Mouse (Mus musculus) myocyte (in vitro differentiated cells): ENCODE measurements around the gene Itsn1. TPM values are rescaled to one million over a fixed set of nuclear protein-coding genes. Genes with fewer than 3 reads are reported as not detected.

Experiments
- H3K27me3 ChIP-seq: one replicate; pipeline ENCODE4 v1.6.1; 2011; ENCODE audit not compliant: control insufficient read depth, insufficient read depth, insufficient read length
- H3K36me3 ChIP-seq: one replicate; pipeline ENCODE4 v1.6.1; 2011; ENCODE audit not compliant: control insufficient read depth, insufficient read depth
- H3K4me2 ChIP-seq: one replicate; pipeline ENCODE4 v1.6.1; 2011; ENCODE audit warnings: low read depth, control low read depth
- H3K4me3 ChIP-seq: one replicate; pipeline ENCODE4 v1.5.1; 2011; ENCODE audit warnings: mild to moderate bottlenecking, control low read depth, moderate library complexity
- H3K79me2 ChIP-seq: one replicate; pipeline ENCODE4 v1.6.1; 2011; ENCODE audit not compliant: control insufficient read depth, insufficient read depth
- H3ac ChIP-seq: one replicate; pipeline ENCODE4 v1.6.1; 2011; ENCODE audit not compliant: control insufficient read depth, insufficient read length
- CEBPB ChIP-seq: IDR thresholded peaks from 2 replicates; pipeline ENCODE4 v1.6.1; 2011; ENCODE audit warnings: mild to moderate bottlenecking, moderate library complexity; ENCODE audit not compliant: poor library complexity, insufficient read depth, severe bottlenecking
- E2F4 ChIP-seq: IDR thresholded peaks from one replicate; pipeline ENCODE4 v1.6.1; 2011; ENCODE audit warnings: mild to moderate bottlenecking, control low read depth, moderate library complexity; ENCODE audit not compliant: insufficient read depth
- MAX ChIP-seq: IDR thresholded peaks from one replicate; pipeline ENCODE4 v1.6.1; 2011; ENCODE audit warnings: low read depth, mild to moderate bottlenecking, control low read depth
- MYOD1 ChIP-seq, 3 experiments: IDR thresholded peaks; one replicate each; pipeline ENCODE4 v1.6.1; 2011; ENCODE audit warnings: control low read depth in 2 of 3, low read depth in 2 of 3, mild to moderate bottlenecking in 2 of 3, moderate library complexity in 1 of 3; ENCODE audit not compliant: insufficient read length in 2 of 3, control insufficient read depth in 1 of 3
- MYOG ChIP-seq, 3 experiments: IDR thresholded peaks; one replicate each; pipeline ENCODE4 v1.6.1; 2011; ENCODE audit warnings: control low read depth in 2 of 3, low read depth in 2 of 3, mild to moderate bottlenecking in 2 of 3; ENCODE audit not compliant: insufficient read length in 2 of 3, control insufficient read depth in 1 of 3, insufficient read depth in 1 of 3
- POLR2A ChIP-seq: IDR thresholded peaks from one replicate; pipeline ENCODE4 v1.6.1; 2011; ENCODE audit warnings: low read depth, mild to moderate bottlenecking, control low read depth, moderate library complexity; ENCODE audit not compliant: insufficient read length
- POLR2AphosphoS2 ChIP-seq: IDR thresholded peaks from one replicate; pipeline ENCODE4 v1.6.1; 2011; ENCODE audit warnings: low read depth, control low read depth; ENCODE audit not compliant: insufficient read length
- REST ChIP-seq: IDR thresholded peaks from one replicate; pipeline ENCODE4 v1.6.1; 2011; ENCODE audit warnings: mild to moderate bottlenecking, control low read depth, moderate library complexity; ENCODE audit not compliant: insufficient read depth, insufficient read length
- SRF ChIP-seq: IDR thresholded peaks from one replicate; pipeline ENCODE4 v1.6.1; 2011; ENCODE audit warnings: low read depth; ENCODE audit not compliant: control insufficient read depth, insufficient read length
- TCF12 ChIP-seq: IDR thresholded peaks from one replicate; pipeline ENCODE4 v1.6.1; 2011; ENCODE audit warnings: mild to moderate bottlenecking, control low read depth; ENCODE audit not compliant: poor library complexity, insufficient read depth, severe bottlenecking
- TCF3 ChIP-seq: IDR thresholded peaks from one replicate; pipeline ENCODE4 v1.6.1; 2011; ENCODE audit warnings: low read depth, control low read depth; ENCODE audit not compliant: insufficient read length
- USF1 ChIP-seq: IDR thresholded peaks from one replicate; pipeline ENCODE4 v1.6.1; 2011; ENCODE audit warnings: low read depth, mild to moderate bottlenecking, control low read depth, moderate library complexity
- polyA plus RNA-seq: library from polyadenylated mRNA; unstranded; fragments of >200 nt; fragmentation: generic; extraction: Trizol; gene quantifications from one replicate; pipeline ENCODE4 v1.2.1, GENCODE M21; 2012; ENCODE audit warnings: missing spikeins

The Itsn1 gene
- polyA plus RNA-seq, 1 experiment, result 27.5 TPM

GRCm38 (mm10) chr16:91936340-91937030 lies 207.4 kb downstream of the Itsn1 start:
- no peak overlapping the region for H3K4me3 ChIP-seq
- no peak overlapping the region for H3K4me2 ChIP-seq
- H3K36me3 ChIP-seq, result no peaks in the 10 kb centered on the region
- TF ChIP-seq TCF3 (no peak), REST (no peak), SRF (no peak), MYOD1 (IDR thresholded peaks at IDR 0.05; ENCODE audit: control insufficient read depth in 1 of 3, insufficient read length in 2 of 3, low read depth in 2 of 3) (no peak), CEBPB (no peak), POLR2AphosphoS2 (no peak), USF1 (no peak), E2F4 (no peak), MYOG (IDR thresholded peaks at IDR 0.05; ENCODE audit: control insufficient read depth in 1 of 3, insufficient read depth in 1 of 3, insufficient read length in 2 of 3, low read depth in 2 of 3) (no peak), TCF12 (no peak), POLR2A (no peak), MAX (no peak)
- no peak overlapping the region for H3ac ChIP-seq
- H3K79me2 ChIP-seq, result no peaks in the 10 kb centered on the region
- no peaks in the 10 kb centered on the region for H3K27me3 ChIP-seq

- no peak for TF ChIP-seq MYOD1 (IDR thresholded peaks at IDR 0.05; ENCODE audit: control insufficient read depth in 1 of 3, insufficient read length in 2 of 3, low read depth in 2 of 3)
- TF ChIP-seq E2F4, result no peak
- no peak for TF ChIP-seq POLR2AphosphoS2
- no peak for TF ChIP-seq TCF12
- TF ChIP-seq MYOG (IDR thresholded peaks at IDR 0.05; ENCODE audit: control insufficient read depth in 1 of 3, insufficient read depth in 1 of 3, insufficient read length in 2 of 3, low read depth in 2 of 3), result no peak
- no peak for TF ChIP-seq REST
- no peak for TF ChIP-seq SRF
- no peak for TF ChIP-seq CEBPB
- TF ChIP-seq POLR2A, result no peak
- TF ChIP-seq MAX, result no peak
- no peak for TF ChIP-seq USF1
- TF ChIP-seq TCF3, result no peak
- Histone ChIP-seq H3K79me2 (no peaks in the 10 kb centered on the region), H3K27me3 (no peaks in the 10 kb centered on the region), H3K4me2 (no peak overlapping the region), H3ac (no peak overlapping the region), H3K4me3 (no peak overlapping the region), H3K36me3 (no peaks in the 10 kb centered on the region)
These were observed 208.2 kb downstream of the Itsn1 start for GRCm38 (mm10) chr16:91937281-91937680.

GRCm38 (mm10) chr16:91938141-91938540 lies 209.1 kb downstream of the Itsn1 start:
- Histone ChIP-seq H3K27me3 (no peaks in the 10 kb centered on the region), H3K4me2 (no peak overlapping the region), H3K79me2 (no peaks in the 10 kb centered on the region), H3K4me3 (no peak overlapping the region), H3ac (no peak overlapping the region), H3K36me3 (no peaks in the 10 kb centered on the region)
- TF ChIP-seq E2F4 (no peak), POLR2AphosphoS2 (no peak), TCF3 (no peak), POLR2A (no peak), MYOD1 (IDR thresholded peaks at IDR 0.05; ENCODE audit: control insufficient read depth in 1 of 3, insufficient read length in 2 of 3, low read depth in 2 of 3) (no peak), SRF (no peak), USF1 (no peak), TCF12 (no peak), REST (no peak), MYOG (IDR thresholded peaks at IDR 0.05; ENCODE audit: control insufficient read depth in 1 of 3, insufficient read depth in 1 of 3, insufficient read length in 2 of 3, low read depth in 2 of 3) (no peak), MAX (no peak), CEBPB (no peak)

- TF ChIP-seq MYOD1 (IDR thresholded peaks at IDR 0.05; ENCODE audit: control insufficient read depth in 1 of 3, insufficient read length in 2 of 3, low read depth in 2 of 3) (no peak), E2F4 (no peak), SRF (no peak), MYOG (IDR thresholded peaks at IDR 0.05; ENCODE audit: control insufficient read depth in 1 of 3, insufficient read depth in 1 of 3, insufficient read length in 2 of 3, low read depth in 2 of 3) (no peak), POLR2AphosphoS2 (no peak), TCF12 (no peak), CEBPB (no peak), POLR2A (no peak), TCF3 (no peak), REST (no peak), MAX (no peak), USF1 (no peak)
- Histone ChIP-seq H3K27me3 (no peaks in the 10 kb centered on the region), H3K4me3 (no peak overlapping the region), H3K79me2 (no peaks in the 10 kb centered on the region), H3K4me2 (no peak overlapping the region), H3ac (no peak overlapping the region), H3K36me3 (no peaks in the 10 kb centered on the region)
These were observed 211.6 kb downstream of the Itsn1 start for GRCm38 (mm10) chr16:91940726-91941125.
